ENCODE assay signal across 15 mouse cellular contexts in genomic region chr5:142209911-142210310, GRCm38 (mm10).
A peak's percentile ranks its signal among the peaks of the same experiment; 100 is the strongest.
DNase-seq lines count a peak whose midpoint lies in the region; ATAC-seq and TF ChIP-seq lines count a peak whose summit lies in the region.
"Had no signal": no experiment of that assay in that cellular context is flagged by ENCODE, and none has a peak within 500 bp of the region (broad histone marks: within the 10 kb centered on the region; RNA-seq: fewer than 3 reads in every experiment).

No protein-coding gene starts in this region.

- no peaks in the 10 kb centered on the region for H3K27me3 ChIP-seq in intestine, postnatal 0 days (replicated peaks; ENCODE audit: control insufficient read depth, insufficient read depth, low read length)
- H3K27me3 ChIP-seq in intestine, embryonic 15.5 days (replicated peaks): no peaks in the 10 kb centered on the region
- H3K27me3 ChIP-seq in lung, embryonic 14.5 days (ENCODE audit: insufficient read depth, low read length): no peaks in the 10 kb centered on the region
- H3K27me3 ChIP-seq in splenic B cell, adult 2 months (ENCODE audit: control insufficient read depth, insufficient read depth, low read length, poor library complexity, severe bottlenecking): no peaks in the 10 kb centered on the region
- H3K27me3 ChIP-seq: limb, embryonic 13.5 days had no signal

- H3K4me3 ChIP-seq in intestine, postnatal 0 days (ENCODE audit: low read depth, low read length): no peak overlapping the region
- H3K4me3 ChIP-seq in intestine, embryonic 15.5 days (replicated peaks): no peak overlapping the region
- H3K4me3 ChIP-seq in lung, embryonic 14.5 days (ENCODE audit: low read depth, low read length): no peak overlapping the region
- H3K4me3 ChIP-seq: embryonic facial prominence, embryonic 10.5 days; limb, embryonic 13.5 days had no signal

- H3K4me2 ChIP-seq in intestine, postnatal 0 days (replicated peaks; ENCODE audit: low read depth): no peak overlapping the region
- no peak overlapping the region for H3K4me2 ChIP-seq in intestine, embryonic 15.5 days (replicated peaks)
- no peak overlapping the region for H3K4me2 ChIP-seq in lung, embryonic 14.5 days
- H3K4me2 ChIP-seq: limb, embryonic 13.5 days had no signal

- no peak overlapping the region for H3K9ac ChIP-seq in intestine, postnatal 0 days (ENCODE audit: low read depth, low read length)
- H3K9ac ChIP-seq in intestine, embryonic 15.5 days: no peak overlapping the region
- no peak overlapping the region for H3K9ac ChIP-seq in lung, embryonic 14.5 days
- H3K9ac ChIP-seq: limb, embryonic 13.5 days had no signal

- H3K9me3 ChIP-seq in intestine, postnatal 0 days (ENCODE audit: control insufficient read depth): no peaks in the 10 kb centered on the region
- H3K9me3 ChIP-seq in intestine, embryonic 15.5 days: no peaks in the 10 kb centered on the region
- H3K9me3 ChIP-seq in lung, embryonic 14.5 days (ENCODE audit: low read depth, low read length): no peaks in the 10 kb centered on the region
- H3K9me3 ChIP-seq: embryonic facial prominence, embryonic 10.5 days; limb, embryonic 13.5 days had no signal

- peak; percentile 13 for DNase-seq in adrenal gland, postnatal 10 days
- no peak for DNase-seq in adrenal gland, postnatal 25 days
- peak; percentile 12 for DNase-seq in lung, embryonic 14.5 days
- DNase-seq in lung, postnatal 36 days: no peak
- peak; percentile 8 for DNase-seq in splenic B cell, adult 2 months (ENCODE audit: low read depth, low spot score)
- no peak for DNase-seq in MN1 (ENCODE audit: low spot score)
- DNase-seq: adrenal gland, adult 2 months; layer of hippocampus, adult 9-11 months; lung, postnatal 4 days; right cerebral cortex, postnatal 14 days had no signal

- H3K4me1 ChIP-seq in intestine, postnatal 0 days (replicated peaks; ENCODE audit: control insufficient read depth, insufficient read depth, low read length): no peaks in the 10 kb centered on the region
- H3K4me1 ChIP-seq in intestine, embryonic 15.5 days (replicated peaks): no peaks in the 10 kb centered on the region
- no peaks in the 10 kb centered on the region for H3K4me1 ChIP-seq in lung, embryonic 14.5 days (ENCODE audit: insufficient read depth)

- H3K27ac ChIP-seq in intestine, postnatal 0 days (ENCODE audit: low read depth, low read length): no peak overlapping the region
- H3K27ac ChIP-seq in intestine, embryonic 15.5 days: no peak overlapping the region
- no peak overlapping the region for H3K27ac ChIP-seq in lung, embryonic 14.5 days (ENCODE audit: low read depth)
- H3K27ac ChIP-seq: embryonic facial prominence, embryonic 10.5 days; limb, embryonic 13.5 days had no signal

- peak; percentile 67 for TF ChIP-seq CTCF in intestine, postnatal 0 days (IDR thresholded peaks at IDR 0.05; ENCODE audit: low read depth)
- peak; percentile 52 for TF ChIP-seq CTCF in lung, embryonic 14.5 days (IDR thresholded peaks at IDR 0.05; ENCODE audit: low read depth)

- no peaks in the 10 kb centered on the region for H3K36me3 ChIP-seq in intestine, postnatal 0 days (ENCODE audit: control insufficient read depth, insufficient read depth)
- no peaks in the 10 kb centered on the region for H3K36me3 ChIP-seq in intestine, embryonic 15.5 days
- no peaks in the 10 kb centered on the region for H3K36me3 ChIP-seq in lung, embryonic 14.5 days (ENCODE audit: insufficient read depth)
- H3K36me3 ChIP-seq in splenic B cell, adult 2 months (ENCODE audit: control insufficient read depth, insufficient read depth, low read length, poor library complexity, severe bottlenecking): no peaks in the 10 kb centered on the region
- H3K36me3 ChIP-seq: embryonic facial prominence, embryonic 10.5 days; G1E; limb, embryonic 13.5 days had no signal

- ATAC-seq in intestine, postnatal 0 days: no peak
- no peak for ATAC-seq in intestine, embryonic 15.5 days
- ATAC-seq in lung, embryonic 14.5 days (ENCODE audit: insufficient read depth): no peak

Comparison
In these comparisons a context has a peak if more than half of its experiments do, and no peak if none do; other contexts are left out.
1. DNase-seq: peak in adrenal gland, postnatal 10 days (single experiment), lung, embryonic 14.5 days (single experiment) and splenic B cell, adult 2 months (single experiment); none in adrenal gland, postnatal 25 days (single experiment), lung, postnatal 36 days (single experiment) and MN1 (single experiment).